Mouse (Mus musculus): ENCODE measurements around the gene Lrrc71. TPM values are rescaled to one million over a fixed set of nuclear protein-coding genes. Genes with fewer than 3 reads are reported as not detected.

Gene Lrrc71
- total and polyA plus RNA-seq, 2 experiments from 2014 or later: 0.12 to 1.5 TPM

DNA sequence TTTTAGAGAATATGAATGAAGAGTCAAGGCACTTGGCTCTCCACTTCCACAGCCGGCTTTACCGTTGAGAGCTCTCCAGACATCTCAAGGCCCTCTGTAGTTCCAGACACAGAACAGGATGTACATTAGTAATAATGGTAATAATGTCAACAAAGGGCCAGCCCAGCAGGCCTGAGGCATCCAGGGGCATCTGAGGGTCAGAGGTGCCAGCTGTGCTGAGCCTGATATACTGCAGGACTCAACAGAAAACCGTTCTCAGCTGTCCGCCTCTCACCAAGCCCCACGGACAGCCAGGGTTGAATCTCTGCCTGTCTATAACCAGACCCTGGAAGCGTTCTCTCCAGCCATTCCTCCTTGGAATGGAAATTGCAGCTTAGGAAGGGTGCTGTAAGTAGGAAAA lies 23.9 kb downstream of the Lrrc71 start:
- ATAC-seq (ENCODE audit: insufficient read depth, low read depth) (no peak), DNase-seq (ENCODE audit: low spot score) (no peak)
- Histone ChIP-seq H3K36me3 (replicated peaks; ENCODE audit: control insufficient read depth, insufficient read depth, low read length) (peaks cover 87% of the 10 kb centered on the region), H3K27ac (ENCODE audit: low read depth) (no peak overlapping the region), H3K9me3 (replicated peaks; ENCODE audit: control insufficient read depth, low read length) (no peaks in the 10 kb centered on the region), H3K9ac (replicated peaks; ENCODE audit: low read depth, low read length) (no peak overlapping the region), H3K4me3 (ENCODE audit: low read depth, low read length) (no peak overlapping the region), H3K4me1 (ENCODE audit: control insufficient read depth, insufficient read depth) (no peaks in the 10 kb centered on the region), H3K4me2 (ENCODE audit: low read depth, low read length) (no peak overlapping the region), H3K27me3 (ENCODE audit: control insufficient read depth, insufficient read depth, low read length) (no peaks in the 10 kb centered on the region)
- TF ChIP-seq EP300 (IDR thresholded peaks at IDR 0.05; ENCODE audit: low read depth) (no peak), CTCF (IDR thresholded peaks at IDR 0.05; ENCODE audit: low read depth) (no peak)
- WGBS: 70% methylated on average over 6 of the region's 6 CpGs

DNA sequence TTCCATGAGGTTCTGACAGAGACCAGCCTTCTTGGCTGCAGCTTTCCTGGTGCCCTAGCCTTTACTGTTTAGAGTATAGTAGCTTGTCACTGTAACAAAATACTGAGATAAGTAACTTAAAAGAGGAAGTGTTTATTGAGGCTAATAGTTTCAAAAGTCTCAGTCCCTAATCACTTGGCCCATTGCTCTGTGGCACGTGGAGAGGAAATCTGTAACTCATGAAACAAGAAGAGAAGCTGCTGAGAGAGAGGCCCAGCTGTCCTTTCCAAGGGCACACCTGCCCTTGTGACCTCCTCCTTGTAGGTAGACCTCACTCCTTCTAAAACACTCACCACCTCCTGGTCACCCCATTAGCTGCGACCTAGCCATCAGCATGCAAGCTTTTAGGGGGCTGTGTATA lies 29.9 kb downstream of the Lrrc71 start:
- WGBS: 79% methylated on average over 2 of the region's 2 CpGs
- no peak overlapping the region for H3K4me2 ChIP-seq (ENCODE audit: low read depth, low read length)
- H3K4me1 ChIP-seq (ENCODE audit: control insufficient read depth, insufficient read depth): no peaks in the 10 kb centered on the region
- ATAC-seq (ENCODE audit: insufficient read depth, low read depth) (no peak), DNase-seq (ENCODE audit: low spot score) (no peak)
- H3K9ac ChIP-seq (replicated peaks; ENCODE audit: low read depth, low read length): no peak overlapping the region
- H3K27ac ChIP-seq (ENCODE audit: low read depth): no peak overlapping the region
- TF ChIP-seq EP300 (IDR thresholded peaks at IDR 0.05; ENCODE audit: low read depth): no peak
- no peak for TF ChIP-seq CTCF (IDR thresholded peaks at IDR 0.05; ENCODE audit: low read depth)
- no peak overlapping the region for H3K4me3 ChIP-seq (ENCODE audit: low read depth, low read length)
- H3K9me3 ChIP-seq (replicated peaks; ENCODE audit: control insufficient read depth, low read length): no peaks in the 10 kb centered on the region
- H3K36me3 ChIP-seq (replicated peaks; ENCODE audit: control insufficient read depth, insufficient read depth, low read length): peaks cover 88% of the 10 kb centered on the region
- H3K27me3 ChIP-seq (ENCODE audit: control insufficient read depth, insufficient read depth, low read length): no peaks in the 10 kb centered on the region

Other genes with a start within 250 kb of the Lrrc71 start
- 14.2 and 15.3 TPM in 2 replicates for gene Etv3, start 223.2 kb downstream of the Lrrc71 start, total RNA-seq (2014; rRNA removed; ENCODE audit: low replicate concordance)
- 7.8 and 8.1 TPM in 2 replicates for gene Etv3, start 223.2 kb downstream of the Lrrc71 start, polyA plus RNA-seq (2015; fragmentation: Nextera tagmentation; extraction: Ambion mirVana)
- 18.6 and 29.9 TPM in 2 replicates for gene Arhgef11, start 131.1 kb downstream of the Lrrc71 start, total RNA-seq (2014; rRNA removed; ENCODE audit: low replicate concordance)
- gene Arhgef11, start 131.1 kb downstream of the Lrrc71 start, polyA plus RNA-seq (2015; fragmentation: Nextera tagmentation; extraction: Ambion mirVana): 4.5 and 5.3 TPM in 2 replicates
- 0.11 and 0.62 TPM in 2 replicates for gene Ntrk1, start 46.5 kb upstream of the Lrrc71 start, total RNA-seq (2014; rRNA removed; ENCODE audit: low replicate concordance)
- 0.15 and 0.16 TPM in 2 replicates for gene Ntrk1, start 46.5 kb upstream of the Lrrc71 start, polyA plus RNA-seq (2015; fragmentation: Nextera tagmentation; extraction: Ambion mirVana)
- not detected in 2 replicates for gene Insrr, start 48.3 kb upstream of the Lrrc71 start, total RNA-seq (2014; rRNA removed; ENCODE audit: low replicate concordance)
- gene Insrr, start 48.3 kb upstream of the Lrrc71 start, polyA plus RNA-seq (2015; fragmentation: Nextera tagmentation; extraction: Ambion mirVana): not detected in 2 replicates
- gene Pear1, start 75.7 kb upstream of the Lrrc71 start, total RNA-seq (2014; rRNA removed; ENCODE audit: low replicate concordance): 42.7 and 69.9 TPM in 2 replicates
- gene Pear1, start 75.7 kb upstream of the Lrrc71 start, polyA plus RNA-seq (2015; fragmentation: Nextera tagmentation; extraction: Ambion mirVana): 10.3 and 10.8 TPM in 2 replicates
- gene Sh2d2a, start 98.1 kb upstream of the Lrrc71 start, total RNA-seq (2014; rRNA removed; ENCODE audit: low replicate concordance): 1.7 TPM in 1 of 2 replicates, not detected in the other
- 0.08 and 0.10 TPM in 2 replicates for gene Sh2d2a, start 98.1 kb upstream of the Lrrc71 start, polyA plus RNA-seq (2015; fragmentation: Nextera tagmentation; extraction: Ambion mirVana)
- gene Prcc, start 137.0 kb upstream of the Lrrc71 start, total RNA-seq (2014; rRNA removed; ENCODE audit: low replicate concordance): 55.6 and 68.6 TPM in 2 replicates
- 10.0 and 12.1 TPM in 2 replicates for gene Prcc, start 137.0 kb upstream of the Lrrc71 start, polyA plus RNA-seq (2015; fragmentation: Nextera tagmentation; extraction: Ambion mirVana)
- 62.1 and 79.7 TPM in 2 replicates for gene Hdgf, start 157.7 kb upstream of the Lrrc71 start, total RNA-seq (2014; rRNA removed; ENCODE audit: low replicate concordance)
- gene Hdgf, start 157.7 kb upstream of the Lrrc71 start, polyA plus RNA-seq (2015; fragmentation: Nextera tagmentation; extraction: Ambion mirVana): 81.0 and 83.8 TPM in 2 replicates
- gene Mrpl24, start 170.9 kb upstream of the Lrrc71 start, total RNA-seq (2014; rRNA removed; ENCODE audit: low replicate concordance): 53.9 and 57.1 TPM in 2 replicates
- 62.3 and 67.2 TPM in 2 replicates for gene Mrpl24, start 170.9 kb upstream of the Lrrc71 start, polyA plus RNA-seq (2015; fragmentation: Nextera tagmentation; extraction: Ambion mirVana)
- 8.2 and 24.0 TPM in 2 replicates for gene Isg20l2, start 181.7 kb upstream of the Lrrc71 start, total RNA-seq (2014; rRNA removed; ENCODE audit: low replicate concordance)
- 14.2 and 16.2 TPM in 2 replicates for gene Isg20l2, start 181.7 kb upstream of the Lrrc71 start, polyA plus RNA-seq (2015; fragmentation: Nextera tagmentation; extraction: Ambion mirVana)
- 14.5 and 56.8 TPM in 2 replicates for gene Rrnad1, start 182.1 kb upstream of the Lrrc71 start, total RNA-seq (2014; rRNA removed; ENCODE audit: low replicate concordance)
- 7.9 and 8.0 TPM in 2 replicates for gene Rrnad1, start 182.1 kb upstream of the Lrrc71 start, polyA plus RNA-seq (2015; fragmentation: Nextera tagmentation; extraction: Ambion mirVana)
- 0.53 TPM in 1 of 2 replicates, not detected in the other for gene Crabp2, start 200.0 kb upstream of the Lrrc71 start, total RNA-seq (2014; rRNA removed; ENCODE audit: low replicate concordance)
- 0.37 and 0.62 TPM in 2 replicates for gene Crabp2, start 200.0 kb upstream of the Lrrc71 start, polyA plus RNA-seq (2015; fragmentation: Nextera tagmentation; extraction: Ambion mirVana)
- 17.2 and 35.7 TPM in 2 replicates for gene Nes, start 222.5 kb upstream of the Lrrc71 start, total RNA-seq (2014; rRNA removed; ENCODE audit: low replicate concordance)
- 9.1 and 9.9 TPM in 2 replicates for gene Nes, start 222.5 kb upstream of the Lrrc71 start, polyA plus RNA-seq (2015; fragmentation: Nextera tagmentation; extraction: Ambion mirVana)